In the genomic region with DNA sequence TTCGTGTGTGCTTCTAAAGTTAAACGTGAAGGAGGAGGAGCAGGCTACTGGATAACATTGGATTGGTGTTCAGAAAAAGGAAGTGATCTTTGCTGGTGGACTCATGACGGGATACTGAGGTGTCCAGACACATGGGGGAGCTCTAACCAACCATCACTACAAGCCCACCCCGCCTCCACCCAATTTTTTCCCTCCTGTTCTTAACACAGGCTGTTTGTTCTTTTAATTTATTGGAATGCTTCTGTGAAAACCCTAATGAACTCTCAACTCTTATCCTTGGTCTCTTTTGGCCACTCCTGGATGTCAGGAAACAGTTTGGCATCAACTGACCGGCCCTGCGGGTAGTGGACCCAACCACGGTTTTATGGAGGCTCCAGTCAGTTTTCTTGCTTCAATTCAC, we compare ENCODE assay signal across 8 mouse cellular contexts. TPM values are rescaled to one million over a fixed set of nuclear protein-coding genes. Genes with fewer than 3 reads are reported as not detected.
A peak's percentile ranks its signal among the peaks of the same experiment; 100 is the strongest.
DNase-seq lines count a peak whose midpoint lies in the region; ATAC-seq and TF ChIP-seq lines count a peak whose summit lies in the region.

No protein-coding gene starts in this region.

- no peak overlapping the region for H3K27ac ChIP-seq in ES-E14 (ENCODE audit: insufficient read depth, low read depth, low read length, poor library complexity, severe bottlenecking)
- peak overlapping the region; percentile 48 for H3K27ac ChIP-seq in brown adipose tissue, adult 24 weeks (replicated peaks; ENCODE audit: low read depth, low read length)
- H3K27ac ChIP-seq in forebrain, embryonic 13.5 days, result no peak overlapping the region

- no peak overlapping the region for H3K9ac ChIP-seq in ES-E14 (ENCODE audit: insufficient read depth, low read depth, low read length, poor library complexity, severe bottlenecking)
- H3K9ac ChIP-seq in forebrain, embryonic 13.5 days, result no peak overlapping the region

- H3K4me3 ChIP-seq in ES-E14 (ENCODE audit: insufficient read depth in 1 of 2, low read depth in 1 of 2, low read length in 2 of 2, poor library complexity in 1 of 2, severe bottlenecking in 1 of 2), result no peak overlapping the region
- no peak overlapping the region for H3K4me3 ChIP-seq in brown adipose tissue, adult 24 weeks (ENCODE audit: insufficient read depth, low read depth, low read length)
- no peak overlapping the region for H3K4me3 ChIP-seq in forebrain, embryonic 13.5 days

- no peaks in the 10 kb centered on the region for H3K9me3 ChIP-seq in ES-E14 (ENCODE audit: control insufficient read depth, insufficient read depth, low read depth, low read length)
- no peaks in the 10 kb centered on the region for H3K9me3 ChIP-seq in forebrain, embryonic 13.5 days (replicated peaks)

- no peaks in the 10 kb centered on the region for H3K36me3 ChIP-seq in ES-E14 (ENCODE audit: control insufficient read depth, insufficient read depth, low read length, poor library complexity, severe bottlenecking)
- H3K36me3 ChIP-seq in forebrain, embryonic 13.5 days (ENCODE audit: poor library complexity, severe bottlenecking), result no peaks in the 10 kb centered on the region

- no peak overlapping the region for H3K4me2 ChIP-seq in forebrain, embryonic 13.5 days

- 82% methylated on average over 7 of the region's 7 CpGs for WGBS in forebrain, embryonic 13.5 days

- peak; percentile 96 for ATAC-seq in megakaryocyte, adult 5-6 weeks (ENCODE audit: poor library complexity, severe bottlenecking)
- ATAC-seq in forebrain, embryonic 13.5 days, result no peak

- in situ Hi-C loops in ES-E14 (cut with MboI; ENCODE audit: low sequenced_read_pairs in 2 of 2, unreplicated experiment in 2 of 2), result no loop called here

- no peaks in the 10 kb centered on the region for H3K27me3 ChIP-seq in forebrain, embryonic 13.5 days

- peak; percentile 68 for DNase-seq in layer of hippocampus, adult 11-12 months (ENCODE audit: low spot score)
- no peak for DNase-seq in layer of hippocampus, adult 9-10 months (ENCODE audit: low spot score)
- no peak for DNase-seq in ES-E14 (ENCODE audit: low read depth, low spot score)
- no peak for DNase-seq in adipocyte (ENCODE audit: low spot score)
- DNase-seq in cerebellum, adult 11-12 months, result no peak

- H3K4me1 ChIP-seq in ES-E14 (ENCODE audit: control insufficient read depth in 2 of 2, insufficient read depth in 2 of 2, low read length in 2 of 2, poor library complexity in 1 of 2), result peaks cover 0 to 4% of the 10 kb centered on the region in 2 experiments; a peak in 1 of 4 replicates
- peaks cover 5% of the 10 kb centered on the region; the same call in 1 of the 2 replicates for H3K4me1 ChIP-seq in brown adipose tissue, adult 24 weeks (ENCODE audit: control insufficient read depth, insufficient read depth, insufficient read length, low read length)
- H3K4me1 ChIP-seq in forebrain, embryonic 13.5 days, result peaks cover 4% of the 10 kb centered on the region; the same call in 1 of the 2 replicates

TF ChIP-seq in ES-E14, 5 proteins besides CTCF, POLR2A, EP300 and RAD21:
- TF ChIP-seq ZC3H11A (IDR thresholded peaks at IDR 0.05; ENCODE audit: borderline replicate concordance, low read depth, low read length) (0 out of 2 replicates have a peak, but pooled peaks have one; percentile 6), ZNF384 (IDR thresholded peaks at IDR 0.05; ENCODE audit: low read depth, low read length) (no peak)

RNA-seq across cellular contexts. Expression of a gene that starts 33.3 kb away (rescaled TPM):
- 8.5 and 11.8 TPM in 2 replicates for total RNA-seq in ES-E14 (2012; rRNA removed)
- 40.1 and 40.8 TPM in 2 replicates for polyA plus RNA-seq in brown adipose tissue, adult 24 weeks (2012; ENCODE audit: insufficient read depth, insufficient read length, missing spikeins)
- 235 and 240 TPM in 2 replicates for total RNA-seq in megakaryocyte, adult 5-6 weeks (2015)
- 317 and 336 TPM in 2 replicates for total RNA-seq in megakaryocyte, adult 5-6 weeks (2017)
- 34.2 and 34.5 TPM in 2 replicates for polyA plus RNA-seq in forebrain, embryonic 13.5 days (2015; fragmentation: Nextera tagmentation; extraction: Ambion mirVana)

Comparison
In these comparisons a context has a peak if more than half of its experiments do, and no peak if none do; other contexts are left out.
1. RNA of a gene that starts 33.3 kb away (total RNA-seq): 235 to 336 TPM in megakaryocyte, adult 5-6 weeks; 8.5 to 11.8 TPM in ES-E14; every median in the first group is over 10 times any median in the second.